Mouse (Mus musculus): ENCODE measurements around the gene Aadat. TPM values are rescaled to one million over a fixed set of nuclear protein-coding genes. Genes with fewer than 3 reads are reported as not detected.

The Aadat gene
- polyA plus RNA-seq, 1 experiment = not detected

DNA sequence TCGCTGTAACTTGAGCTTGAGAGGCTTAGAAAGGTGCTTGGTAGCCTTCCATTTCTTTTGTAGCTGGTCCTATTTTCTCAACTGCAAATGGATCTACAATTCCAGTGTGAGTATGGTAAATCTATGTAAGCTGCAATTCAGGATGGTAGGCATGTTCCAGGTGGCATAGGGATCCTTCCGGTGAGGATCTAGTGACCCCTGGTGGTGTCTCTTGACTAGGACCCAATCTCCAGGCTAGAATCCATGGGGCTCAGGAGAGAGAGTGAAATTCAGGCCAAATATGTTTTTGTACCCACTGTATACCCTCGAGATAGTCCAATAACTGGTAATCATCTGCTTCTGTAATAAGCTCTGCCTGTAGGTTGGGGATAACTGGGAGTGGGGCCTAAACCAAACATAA, 89.0 kb downstream of the Aadat start:
- Histone ChIP-seq H3K36me3 (ENCODE audit: control insufficient read depth, insufficient read depth, low read length) (no peaks in the 10 kb centered on the region), H3K27me3 (ENCODE audit: control insufficient read depth, insufficient read depth, low read length) (no peaks in the 10 kb centered on the region), H3K4me1 (ENCODE audit: control insufficient read depth, insufficient read depth, insufficient read length, low read length) (no peaks in the 10 kb centered on the region), H3K27ac (ENCODE audit: insufficient read depth, low read depth, low read length) (no peak overlapping the region), H3K4me3 (ENCODE audit: low read depth, low read length) (no peak overlapping the region)
- no peak for TF ChIP-seq CTCF (IDR thresholded peaks at IDR 0.05; ENCODE audit: extremely low read depth, insufficient read length, insufficient replicate concordance, low read depth, low read length)
- TF ChIP-seq POLR2A (IDR thresholded peaks at IDR 0.05; ENCODE audit: low read depth, low read length) = no peak
- WGBS = 68% methylated on average over 3 of the region's 3 CpGs

Other genes starting within 250 kb of the Aadat start
- gene Gm10283, start 2.7 kb upstream of the Aadat start, polyA plus RNA-seq (2012; rRNA removed) = not detected in 2 replicates
- 0.24 and 0.77 TPM in 2 replicates for gene Mfap3l, start 126.9 kb downstream of the Aadat start, polyA plus RNA-seq (2012; rRNA removed)